Mouse (Mus musculus): Measurements from ENCODE around the gene Mff. TPM values are rescaled to one million over a fixed set of nuclear protein-coding genes. Genes with fewer than 3 reads are reported as not detected.

Mff gene
- polyA plus RNA-seq, 1 experiment from 2014 or later: 220 TPM

- no peaks in the 10 kb centered on the region for H3K9me3 ChIP-seq (ENCODE audit: control insufficient read depth, low read length)
- no peak overlapping the region for H3K9ac ChIP-seq (ENCODE audit: low read depth, low read length)
- no peak overlapping the region for H3K4me3 ChIP-seq (ENCODE audit: low read depth, low read length)
- no peak overlapping the region for H3K27ac ChIP-seq (replicated peaks; ENCODE audit: low read depth, low read length)
- H3K36me3 ChIP-seq (ENCODE audit: control insufficient read depth, insufficient read depth, low read length): peaks cover 26% of the 10 kb centered on the region
- ATAC-seq (ENCODE audit: low read depth): no peak
- peaks cover 19% of the 10 kb centered on the region for H3K27me3 ChIP-seq (replicated peaks; ENCODE audit: control insufficient read depth, insufficient read depth, low read length)
- H3K4me1 ChIP-seq (ENCODE audit: control insufficient read depth, insufficient read depth, low read length): peaks cover 7% of the 10 kb centered on the region
- DNase-seq (ENCODE audit: low spot score): no peak
- H3K4me2 ChIP-seq (ENCODE audit: low read depth, low read length): no peak overlapping the region
- 92% methylated on average over 5 of the region's 5 CpGs for WGBS
Measured at GRCm38 (mm10) chr1:82726482-82726881, 1.8 kb downstream of the Mff start.

- no peak for ATAC-seq (ENCODE audit: low read depth)
- WGBS: 97% methylated on average over 1 of the region's 1 CpGs
- H3K36me3 ChIP-seq (ENCODE audit: control insufficient read depth, insufficient read depth, low read length): peaks cover 85% of the 10 kb centered on the region
Measured at GRCm38 (mm10) chr1:82733357-82733756, 8.7 kb downstream of the Mff start.

GRCm38 (mm10) chr1:82738066-82738465, 13.4 kb downstream of the Mff start:
- Histone ChIP-seq H3K4me1 (ENCODE audit: control insufficient read depth, insufficient read depth, low read length) (no peaks in the 10 kb centered on the region), H3K27me3 (replicated peaks; ENCODE audit: control insufficient read depth, insufficient read depth, low read length) (no peaks in the 10 kb centered on the region), H3K4me3 (ENCODE audit: low read depth, low read length) (no peak overlapping the region), H3K9ac (ENCODE audit: low read depth, low read length) (no peak overlapping the region), H3K4me2 (ENCODE audit: low read depth, low read length) (no peak overlapping the region), H3K36me3 (ENCODE audit: control insufficient read depth, insufficient read depth, low read length) (peaks cover 62% of the 10 kb centered on the region), H3K27ac (replicated peaks; ENCODE audit: low read depth, low read length) (no peak overlapping the region), H3K9me3 (ENCODE audit: control insufficient read depth, low read length) (no peaks in the 10 kb centered on the region)
- 91% methylated on average over 1 of the region's 1 CpGs for WGBS
- DNase-seq (ENCODE audit: low spot score): no peak
- no peak for ATAC-seq (ENCODE audit: low read depth)

More at GRCm38 (mm10) chr1:82733357-82733756, 8.7 kb downstream of the Mff start:
- H3K27me3 ChIP-seq (replicated peaks; ENCODE audit: control insufficient read depth, insufficient read depth, low read length): no peaks in the 10 kb centered on the region
- no peak for DNase-seq (ENCODE audit: low spot score)
- H3K4me1 ChIP-seq (ENCODE audit: control insufficient read depth, insufficient read depth, low read length): no peaks in the 10 kb centered on the region
- no peak overlapping the region for H3K27ac ChIP-seq (replicated peaks; ENCODE audit: low read depth, low read length)
- H3K9me3 ChIP-seq (ENCODE audit: control insufficient read depth, low read length): no peaks in the 10 kb centered on the region
- H3K4me2 ChIP-seq (ENCODE audit: low read depth, low read length): no peak overlapping the region
- no peak overlapping the region for H3K4me3 ChIP-seq (ENCODE audit: low read depth, low read length)
- no peak overlapping the region for H3K9ac ChIP-seq (ENCODE audit: low read depth, low read length)

GRCm38 (mm10) chr1:82741539-82741938, 16.8 kb downstream of the Mff start:
- ATAC-seq (ENCODE audit: low read depth) (no peak), DNase-seq (ENCODE audit: low spot score) (no peak)
- Histone ChIP-seq H3K4me3 (ENCODE audit: low read depth, low read length) (no peak overlapping the region), H3K4me1 (ENCODE audit: control insufficient read depth, insufficient read depth, low read length) (no peaks in the 10 kb centered on the region), H3K36me3 (ENCODE audit: control insufficient read depth, insufficient read depth, low read length) (peaks cover 36% of the 10 kb centered on the region), H3K9me3 (ENCODE audit: control insufficient read depth, low read length) (no peaks in the 10 kb centered on the region), H3K9ac (ENCODE audit: low read depth, low read length) (no peak overlapping the region), H3K27ac (replicated peaks; ENCODE audit: low read depth, low read length) (no peak overlapping the region), H3K4me2 (ENCODE audit: low read depth, low read length) (no peak overlapping the region), H3K27me3 (replicated peaks; ENCODE audit: control insufficient read depth, insufficient read depth, low read length) (no peaks in the 10 kb centered on the region)
- 85% methylated on average over 7 of the region's 7 CpGs for WGBS

- Histone ChIP-seq H3K4me2 (ENCODE audit: low read depth, low read length) (no peak overlapping the region), H3K9me3 (ENCODE audit: control insufficient read depth, low read length) (no peaks in the 10 kb centered on the region), H3K4me3 (ENCODE audit: low read depth, low read length) (no peak overlapping the region), H3K4me1 (ENCODE audit: control insufficient read depth, insufficient read depth, low read length) (no peaks in the 10 kb centered on the region), H3K36me3 (ENCODE audit: control insufficient read depth, insufficient read depth, low read length) (peaks cover 26% of the 10 kb centered on the region), H3K27me3 (replicated peaks; ENCODE audit: control insufficient read depth, insufficient read depth, low read length) (no peaks in the 10 kb centered on the region), H3K9ac (ENCODE audit: low read depth, low read length) (no peak overlapping the region), H3K27ac (replicated peaks; ENCODE audit: low read depth, low read length) (no peak overlapping the region)
- ATAC-seq (ENCODE audit: low read depth): no peak
- WGBS: 82% methylated on average over 3 of the region's 3 CpGs
- no peak for DNase-seq (ENCODE audit: low spot score)
Measured at GRCm38 (mm10) chr1:82743962-82744361, 19.3 kb downstream of the Mff start.

GRCm38 (mm10) chr1:82746408-82746807, 21.7 kb downstream of the Mff start:
- Histone ChIP-seq H3K27ac (replicated peaks; ENCODE audit: low read depth, low read length) (no peak overlapping the region), H3K36me3 (ENCODE audit: control insufficient read depth, insufficient read depth, low read length) (peaks cover 32% of the 10 kb centered on the region), H3K9ac (ENCODE audit: low read depth, low read length) (no peak overlapping the region), H3K4me2 (ENCODE audit: low read depth, low read length) (no peak overlapping the region), H3K27me3 (replicated peaks; ENCODE audit: control insufficient read depth, insufficient read depth, low read length) (no peaks in the 10 kb centered on the region), H3K4me1 (ENCODE audit: control insufficient read depth, insufficient read depth, low read length) (no peaks in the 10 kb centered on the region), H3K9me3 (ENCODE audit: control insufficient read depth, low read length) (no peaks in the 10 kb centered on the region), H3K4me3 (ENCODE audit: low read depth, low read length) (no peak overlapping the region)
- DNase-seq (ENCODE audit: low spot score): no peak
- ATAC-seq (ENCODE audit: low read depth): no peak
- WGBS: 71% methylated on average over 4 of the region's 4 CpGs

- Histone ChIP-seq H3K4me2 (ENCODE audit: low read depth, low read length) (no peak overlapping the region), H3K9ac (ENCODE audit: low read depth, low read length) (no peak overlapping the region), H3K27me3 (replicated peaks; ENCODE audit: control insufficient read depth, insufficient read depth, low read length) (no peaks in the 10 kb centered on the region), H3K36me3 (ENCODE audit: control insufficient read depth, insufficient read depth, low read length) (peaks cover 33% of the 10 kb centered on the region), H3K4me3 (ENCODE audit: low read depth, low read length) (no peak overlapping the region), H3K4me1 (ENCODE audit: control insufficient read depth, insufficient read depth, low read length) (no peaks in the 10 kb centered on the region), H3K27ac (replicated peaks; ENCODE audit: low read depth, low read length) (no peak overlapping the region), H3K9me3 (ENCODE audit: control insufficient read depth, low read length) (no peaks in the 10 kb centered on the region)
- WGBS: 81% methylated on average over 2 of the region's 2 CpGs
- ATAC-seq (ENCODE audit: low read depth): no peak
- DNase-seq (ENCODE audit: low spot score): no peak
Measured at GRCm38 (mm10) chr1:82747714-82748452, 23.2 kb downstream of the Mff start.

- Histone ChIP-seq H3K9ac (ENCODE audit: low read depth, low read length) (no peak overlapping the region), H3K4me1 (ENCODE audit: control insufficient read depth, insufficient read depth, low read length) (no peaks in the 10 kb centered on the region), H3K9me3 (ENCODE audit: control insufficient read depth, low read length) (no peaks in the 10 kb centered on the region), H3K27me3 (replicated peaks; ENCODE audit: control insufficient read depth, insufficient read depth, low read length) (no peaks in the 10 kb centered on the region), H3K27ac (replicated peaks; ENCODE audit: low read depth, low read length) (no peak overlapping the region), H3K4me3 (ENCODE audit: low read depth, low read length) (no peak overlapping the region), H3K4me2 (ENCODE audit: low read depth, low read length) (no peak overlapping the region), H3K36me3 (ENCODE audit: control insufficient read depth, insufficient read depth, low read length) (peaks cover 28% of the 10 kb centered on the region)
- 100% methylated on average over 1 of the region's 1 CpGs for WGBS
- ATAC-seq (ENCODE audit: low read depth): no peak
- no peak for DNase-seq (ENCODE audit: low spot score)
Measured at GRCm38 (mm10) chr1:82759520-82759919, 34.8 kb downstream of the Mff start.
